Mouse (Mus musculus): ENCODE measurements around the gene Opa3. TPM values are rescaled to one million over a fixed set of nuclear protein-coding genes. Genes with fewer than 3 reads are reported as not detected.

Opa3 gene
- total and polyA plus RNA-seq, 3 experiments, result 31.2 to 43.5 (median 32.3) TPM

DNA sequence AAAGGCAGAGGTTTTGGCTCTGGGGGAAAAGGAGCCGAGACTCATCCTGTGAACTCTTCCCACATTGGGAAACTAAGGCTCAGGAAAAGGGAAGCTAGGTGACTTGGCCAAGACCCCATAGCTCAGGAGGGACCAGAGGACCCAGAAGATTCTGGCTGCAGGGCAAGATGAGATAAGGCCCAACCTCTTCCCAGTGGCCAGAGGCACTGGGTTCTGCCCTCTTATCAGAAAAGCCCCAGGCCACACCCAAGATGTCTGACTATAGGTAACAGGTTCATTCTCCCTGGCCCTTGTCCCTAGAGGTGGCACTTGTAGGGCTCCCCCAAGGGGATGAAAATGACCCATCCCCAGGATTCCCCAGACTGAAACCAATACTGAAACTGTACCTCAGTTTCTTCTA is 18.7 kb downstream of the Opa3 start:
- DNase-seq, result no peak

DNA sequence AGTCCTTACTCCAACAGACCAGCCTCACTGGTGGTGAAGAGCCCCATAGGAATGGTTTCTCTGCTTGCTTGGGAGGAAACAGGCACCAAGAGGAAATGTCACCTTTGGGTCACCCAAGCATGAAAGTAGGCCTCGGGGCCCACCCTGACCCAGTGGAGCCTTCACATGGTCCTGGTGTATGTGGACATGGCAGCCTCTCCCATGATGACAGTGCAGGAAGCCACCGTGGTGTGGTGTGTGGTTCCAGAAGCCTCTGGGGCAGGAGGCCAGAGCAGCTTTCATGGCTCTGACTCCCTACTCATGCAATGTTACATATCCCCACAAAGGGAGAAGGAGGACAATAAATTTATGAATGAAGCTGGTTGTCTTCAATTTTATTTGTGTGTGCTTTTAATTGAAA is 19.4 kb downstream of the Opa3 start:
- DNase-seq, result no peak

GRCm38 (mm10) chr7:19252078-19252477 is 23.9 kb downstream of the Opa3 start:
- no peak for DNase-seq

- no peak for DNase-seq
These were observed 25.3 kb downstream of the Opa3 start for GRCm38 (mm10) chr7:19253437-19253836.

- DNase-seq, result no peak
These were observed 27.3 kb downstream of the Opa3 start for GRCm38 (mm10) chr7:19255395-19255794.

GRCm38 (mm10) chr7:19256567-19256966 is 28.4 kb downstream of the Opa3 start:
- no peak for DNase-seq

- peak; percentile 76 for DNase-seq
These were observed 29.4 kb downstream of the Opa3 start for GRCm38 (mm10) chr7:19257390-19258022.

DNA sequence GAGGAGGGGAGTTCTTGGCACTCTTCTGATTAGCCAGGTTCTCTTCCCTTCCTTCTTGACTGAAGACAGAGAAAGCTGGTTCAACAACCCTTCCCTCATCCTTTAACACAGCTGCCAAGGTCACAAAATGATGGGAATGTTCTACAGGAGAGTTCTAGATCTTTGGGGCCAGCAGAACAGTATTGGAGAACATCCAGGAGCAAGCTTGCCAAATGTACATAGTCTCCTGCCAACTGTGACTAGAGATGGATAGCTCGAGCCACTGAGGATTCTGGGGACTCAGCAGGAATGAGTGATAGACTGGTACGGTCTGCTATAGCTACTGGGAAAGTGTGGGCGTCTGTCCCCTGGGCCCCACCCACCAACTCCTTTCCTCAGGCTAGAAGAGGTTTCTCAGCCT is 30.2 kb downstream of the Opa3 start:
- DNase-seq, result peak; percentile 30

GRCm38 (mm10) chr7:19265147-19265546 is 37.0 kb downstream of the Opa3 start:
- peak; percentile 23 for DNase-seq

DNA sequence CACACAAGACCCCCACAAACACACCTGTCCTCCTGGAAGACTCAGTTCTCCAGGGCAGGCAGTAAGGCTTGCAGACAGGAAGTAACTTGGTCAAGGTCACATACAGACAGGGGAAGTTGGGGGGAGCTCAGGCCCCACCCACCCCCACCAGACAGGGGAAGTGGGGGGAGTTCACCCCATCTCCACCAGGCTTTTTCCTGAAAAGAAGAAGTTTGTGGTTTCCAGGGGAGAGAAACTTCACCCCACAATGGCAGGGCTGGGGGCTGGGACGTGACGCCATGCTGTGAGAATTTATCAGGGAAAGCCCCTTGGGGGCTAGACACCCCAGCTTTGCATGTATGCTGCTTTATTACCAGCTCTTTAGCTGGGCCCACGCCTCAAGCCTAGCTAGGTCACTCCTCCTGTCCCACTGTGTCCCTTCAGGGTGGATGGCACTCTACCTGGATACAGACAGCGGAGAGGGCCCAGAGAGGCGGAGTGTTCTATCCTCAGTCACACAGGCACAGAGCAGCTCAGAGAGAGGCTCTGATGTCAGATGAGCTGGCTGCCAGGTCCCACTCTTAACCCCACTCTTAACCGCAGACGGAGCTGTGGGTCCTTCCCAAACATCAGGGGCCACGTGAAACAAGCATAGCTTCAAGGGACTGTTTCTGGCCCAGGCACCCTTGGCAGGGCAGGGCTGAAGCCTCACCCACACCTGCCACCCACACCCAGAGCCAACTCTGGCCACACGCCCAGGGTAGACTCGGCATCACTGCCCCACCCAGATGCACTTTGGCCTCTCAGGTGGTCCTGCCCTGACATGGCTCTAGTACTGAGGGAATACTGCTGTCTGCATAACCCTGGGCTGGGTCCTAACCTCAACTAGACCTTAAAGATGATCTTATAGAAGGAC is 38.0 kb downstream of the Opa3 start:
- peak; percentile 37 for DNase-seq

- no peak for DNase-seq
These were observed 38.9 kb downstream of the Opa3 start for GRCm38 (mm10) chr7:19267051-19267450.

- no peak for DNase-seq
These were observed 41.0 kb downstream of the Opa3 start for GRCm38 (mm10) chr7:19268993-19269681.

- DNase-seq, result peak; percentile 77
These were observed 41.7 kb downstream of the Opa3 start for GRCm38 (mm10) chr7:19269721-19270441.

GRCm38 (mm10) chr7:19270509-19271237 is 42.5 kb downstream of the Opa3 start:
- peak; percentile 35 for DNase-seq

- DNase-seq, result peak; percentile 92
These were observed 43.4 kb downstream of the Opa3 start, which contains the start of gene Vasp for GRCm38 (mm10) chr7:19271238-19272172. Gene Vasp (minus strand): TSS chr7:19271817.

DNA sequence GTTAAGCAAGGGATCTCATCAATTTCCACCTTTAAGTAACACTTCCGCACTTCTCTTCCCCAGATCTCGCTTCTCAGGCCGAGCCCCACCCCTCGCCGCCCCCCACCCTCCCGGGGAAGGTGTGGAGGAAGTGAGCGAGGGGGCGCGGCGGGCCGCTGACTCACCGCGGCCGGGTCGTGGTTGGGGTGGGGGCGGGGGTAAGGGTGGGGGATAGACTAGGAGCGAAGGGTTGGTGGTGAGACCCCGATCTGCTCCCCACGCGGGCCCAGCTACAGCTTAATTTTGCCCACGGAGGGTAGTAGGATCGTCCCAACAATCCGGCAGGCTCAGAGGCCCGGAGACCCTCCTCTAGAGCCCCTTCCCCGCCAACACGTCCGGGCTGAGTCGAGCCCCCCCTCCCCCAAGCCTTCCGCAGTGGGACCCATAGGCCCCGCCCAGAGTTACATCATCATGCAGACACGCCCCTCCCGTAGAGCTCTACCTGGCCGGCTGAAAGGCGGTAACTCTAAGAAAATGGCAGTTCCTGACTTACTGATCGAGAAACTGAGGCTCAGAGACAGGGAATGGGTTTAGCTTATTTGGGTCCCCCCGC is 44.1 kb downstream of the Opa3 start:
- peak; percentile 85 for DNase-seq

DNA sequence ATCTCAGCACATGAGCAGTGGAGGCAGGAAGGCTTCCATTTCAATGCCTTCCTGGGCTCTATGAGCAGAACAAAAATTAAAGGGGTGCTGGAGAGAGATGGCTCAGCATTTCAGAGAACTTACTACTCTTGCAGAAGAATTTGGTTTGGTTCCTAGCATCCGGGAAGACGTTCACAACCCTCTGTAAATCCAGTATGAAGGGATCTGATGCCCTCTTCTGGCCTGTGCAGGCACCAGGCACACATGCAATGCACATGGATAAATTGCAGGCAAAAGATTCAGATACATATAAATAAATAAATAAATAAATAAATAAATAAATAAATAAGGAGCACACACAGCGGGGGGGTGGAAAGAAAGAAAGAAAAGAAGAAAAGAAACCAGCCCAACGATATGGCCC is 48.1 kb downstream of the Opa3 start:
- no peak for DNase-seq

GRCm38 (mm10) chr7:19279052-19279451 is 50.9 kb downstream of the Opa3 start:
- no peak for DNase-seq

DNA sequence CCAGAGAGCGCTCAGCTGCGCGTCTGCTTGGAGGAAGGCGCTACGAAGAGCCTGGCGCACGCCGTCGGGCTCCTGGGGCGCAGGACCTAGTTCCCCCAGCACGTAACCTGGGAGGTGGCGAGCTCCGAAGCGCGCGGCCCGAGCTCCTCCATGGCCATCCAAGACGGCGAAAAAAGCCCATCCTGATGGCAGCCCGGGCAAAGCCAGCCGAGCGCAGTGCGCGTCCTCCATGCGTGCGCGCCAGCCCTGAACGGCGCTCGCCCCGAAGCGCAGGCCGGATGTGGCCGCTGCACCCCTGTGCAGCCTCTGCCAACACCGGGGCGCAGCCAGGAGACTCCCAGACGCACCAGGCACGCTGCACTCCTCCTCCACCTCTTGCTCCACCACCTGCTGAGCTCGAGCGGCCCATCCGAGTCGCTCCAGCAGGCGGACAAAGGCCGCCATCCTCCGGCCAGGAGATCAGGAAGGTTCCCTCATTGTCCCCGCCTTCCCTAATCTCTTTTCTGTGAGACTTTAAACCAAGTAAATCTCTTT is 51.5 kb downstream of the Opa3 start, which contains the start of gene Ppm1n:
Gene Ppm1n, minus strand, starts transcription at position 484 of the 534 bp plus-strand sequence.
- DNase-seq, result no peak

Data from adrenal gland, adult 2 months (tissue).